Mouse (Mus musculus) layer of hippocampus, adult 18-20 months (tissue): ENCODE measurements at regions not wholly inside any gene's neighbourhood (a gene's known extent, or its start where the extent isn't known, plus 50 kb on each side); places are given as distances from the start of the nearest gene placed in this dataset.

Experiments
- DNase-seq, 2 experiments: peaks; one replicate each; pipeline ENCODE4 v3.0.0; 2022; ENCODE audit warnings: low spot score in 2 of 2

- no peak for DNase-seq
These were observed 62.0 kb downstream of the Tpra1 start for GRCm38 (mm10) chr6:88964071-88964470.

- DNase-seq: peak; percentile 68 to 83
These were observed 62.9 kb downstream of the Tpra1 start for GRCm38 (mm10) chr6:88964911-88965310.

DNA sequence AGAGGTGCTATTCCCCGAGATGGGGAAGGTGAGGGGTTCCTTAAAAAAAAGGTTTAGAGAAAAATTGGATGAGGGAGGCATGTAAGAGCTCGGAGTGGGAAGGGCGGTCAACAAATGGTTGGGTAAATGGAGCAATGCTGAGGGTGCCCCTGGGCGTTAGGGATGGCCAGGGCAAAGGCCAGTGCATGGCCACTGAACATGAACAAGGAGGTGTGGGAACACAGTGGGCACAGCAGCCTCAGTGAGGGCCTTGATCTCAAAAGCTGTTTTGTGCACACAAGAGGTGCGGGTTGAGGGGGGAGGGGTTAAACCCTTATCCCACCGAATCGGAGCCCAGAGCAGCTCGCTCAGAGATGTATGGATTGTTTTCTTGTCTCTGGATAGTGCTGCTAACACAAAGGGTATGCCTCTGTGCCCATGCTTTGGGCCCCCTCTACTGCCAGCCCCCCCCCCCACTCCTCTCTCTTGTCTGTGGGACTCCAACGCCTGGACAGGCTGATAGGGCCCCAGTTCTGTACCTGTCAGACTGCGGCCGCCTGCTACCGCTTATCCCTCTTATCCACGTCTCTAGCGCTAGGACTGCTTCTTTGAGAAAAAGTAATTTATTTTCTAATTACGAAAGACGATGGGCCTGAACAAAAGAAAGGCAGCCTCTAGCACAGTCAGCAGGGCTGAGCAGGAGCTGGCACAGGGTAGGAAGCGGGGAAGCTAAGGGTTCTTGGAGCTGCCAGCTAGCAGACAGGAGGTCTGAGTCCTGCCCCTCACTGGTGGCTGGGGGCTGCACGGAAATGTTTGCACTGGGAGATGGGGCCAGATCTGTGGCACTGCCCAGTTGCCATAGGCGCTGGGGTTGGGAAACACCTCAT lies 63.5 kb downstream of the Tpra1 start:
- DNase-seq: no peak

GRCm38 (mm10) chr6:88966501-88966900 lies 64.5 kb downstream of the Tpra1 start:
- DNase-seq: no peak

- DNase-seq: peak in 1 of 2 experiments; percentile 45
These were observed 66.8 kb downstream of the Tpra1 start for GRCm38 (mm10) chr6:88968842-88969241.

GRCm38 (mm10) chr6:88971729-88972128 lies 69.7 kb downstream of the Tpra1 start:
- DNase-seq: peak; percentile 82 to 87

DNA sequence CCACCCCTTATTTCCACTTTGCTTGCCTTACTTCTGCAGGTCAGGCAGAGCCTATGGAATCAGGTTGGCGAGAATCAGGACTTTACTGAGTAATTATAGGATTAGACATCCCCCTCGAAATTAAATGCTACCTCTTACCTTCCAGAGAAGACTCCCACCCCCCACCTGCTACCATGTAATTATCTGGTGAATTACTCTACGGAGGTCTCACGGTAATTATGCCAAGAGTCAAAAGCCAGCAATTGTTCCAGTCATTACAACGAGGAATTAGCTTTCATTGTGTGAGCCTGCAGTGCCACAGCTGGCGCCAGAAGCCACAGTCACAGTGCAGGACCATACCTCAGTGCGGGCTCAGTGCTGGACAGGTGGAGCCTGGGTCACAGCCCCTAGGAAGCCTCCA lies 72.4 kb downstream of the Tpra1 start:
- no peak for DNase-seq

DNA sequence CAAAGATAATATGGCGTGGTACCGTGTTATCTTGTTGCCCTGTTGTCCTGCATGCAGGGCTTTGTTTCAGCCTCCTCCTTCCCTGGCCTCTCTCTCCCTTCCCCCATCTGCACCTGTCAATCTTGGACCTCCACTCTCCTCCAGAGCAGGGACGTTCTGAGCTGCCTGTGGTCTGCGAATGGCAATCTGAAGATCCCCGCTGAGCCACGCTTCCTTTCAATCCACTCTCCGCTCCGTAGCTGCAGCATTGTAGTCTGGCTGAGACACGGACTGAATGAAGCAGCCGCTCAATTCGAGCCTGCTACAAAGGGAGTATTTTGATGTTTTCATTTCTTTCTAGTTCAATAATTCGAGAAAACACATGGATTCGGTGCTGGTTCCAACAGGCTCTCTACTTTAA lies 74.5 kb downstream of the Tpra1 start:
- DNase-seq: no peak

GRCm38 (mm10) chr6:88976994-88977393 lies 74.9 kb downstream of the Tpra1 start:
- DNase-seq: no peak

DNA sequence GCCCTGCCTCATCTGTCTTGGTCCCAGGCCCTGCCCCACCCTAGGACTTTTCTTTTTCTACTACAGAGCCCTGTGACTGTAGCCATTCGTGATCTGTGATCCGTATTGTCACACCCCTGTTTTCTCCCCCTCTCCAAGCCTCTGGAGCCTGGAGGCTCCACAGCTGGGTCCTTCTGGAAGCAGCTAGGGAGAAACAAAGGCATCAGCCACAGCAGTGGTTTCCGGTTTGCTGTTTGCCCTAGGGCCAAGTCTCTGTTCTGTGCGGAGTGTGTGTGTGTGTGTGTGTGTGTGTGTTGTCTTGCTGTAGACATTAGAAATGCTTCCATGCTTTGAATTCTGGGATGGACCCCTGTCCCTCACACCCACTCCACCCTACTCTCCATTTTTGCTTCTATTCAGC lies 76.9 kb downstream of the Tpra1 start:
- no peak for DNase-seq

- peak in 1 of 2 experiments; percentile 79 for DNase-seq
These were observed 78.1 kb downstream of the Tpra1 start for GRCm38 (mm10) chr6:88980112-88980511.

- DNase-seq: no peak
These were observed 79.5 kb downstream of the Tpra1 start for GRCm38 (mm10) chr6:88981544-88981943.

- no peak for DNase-seq
These were observed 82.1 kb downstream of the Tpra1 start for GRCm38 (mm10) chr6:88984170-88984569.

DNA sequence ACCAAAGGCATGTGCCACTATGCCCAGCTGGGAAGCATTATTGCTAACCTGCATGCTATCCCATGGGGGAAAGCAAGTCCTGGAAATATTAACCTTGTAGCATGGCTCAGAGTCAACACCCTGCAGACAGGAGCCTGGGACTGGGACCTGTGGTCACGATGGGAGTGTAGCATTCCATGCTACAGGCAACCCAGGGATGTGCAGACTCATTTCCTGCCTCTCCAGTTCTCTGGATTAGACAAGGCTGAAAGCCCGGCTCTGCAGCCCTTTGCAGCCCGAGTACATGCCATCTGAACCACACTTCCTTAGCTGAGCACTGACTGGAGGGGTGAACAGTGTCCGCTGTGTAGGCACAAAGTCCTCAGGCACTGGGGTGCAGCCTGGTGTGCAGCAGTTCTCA lies 82.8 kb downstream of the Tpra1 start:
- no peak for DNase-seq

DNA sequence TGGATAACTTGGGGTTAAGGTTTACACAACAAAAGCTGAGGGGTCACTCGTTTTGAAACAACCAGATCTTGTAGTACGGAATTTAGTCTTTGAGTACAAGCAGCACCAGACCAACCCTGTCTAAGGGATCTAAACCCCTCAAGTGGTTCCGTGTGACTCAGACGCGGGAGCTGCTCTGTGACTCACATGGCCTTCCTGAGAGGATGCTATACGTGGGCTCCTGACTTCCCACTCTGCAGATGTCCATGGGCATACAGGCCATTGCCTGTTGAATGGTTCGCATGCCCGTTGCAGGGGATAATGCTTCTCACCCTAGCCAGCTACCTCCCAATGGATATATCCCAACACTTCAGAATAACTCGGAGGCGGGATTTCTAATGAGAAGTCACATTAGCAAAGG lies 86.5 kb downstream of the Tpra1 start:
- DNase-seq: no peak

DNA sequence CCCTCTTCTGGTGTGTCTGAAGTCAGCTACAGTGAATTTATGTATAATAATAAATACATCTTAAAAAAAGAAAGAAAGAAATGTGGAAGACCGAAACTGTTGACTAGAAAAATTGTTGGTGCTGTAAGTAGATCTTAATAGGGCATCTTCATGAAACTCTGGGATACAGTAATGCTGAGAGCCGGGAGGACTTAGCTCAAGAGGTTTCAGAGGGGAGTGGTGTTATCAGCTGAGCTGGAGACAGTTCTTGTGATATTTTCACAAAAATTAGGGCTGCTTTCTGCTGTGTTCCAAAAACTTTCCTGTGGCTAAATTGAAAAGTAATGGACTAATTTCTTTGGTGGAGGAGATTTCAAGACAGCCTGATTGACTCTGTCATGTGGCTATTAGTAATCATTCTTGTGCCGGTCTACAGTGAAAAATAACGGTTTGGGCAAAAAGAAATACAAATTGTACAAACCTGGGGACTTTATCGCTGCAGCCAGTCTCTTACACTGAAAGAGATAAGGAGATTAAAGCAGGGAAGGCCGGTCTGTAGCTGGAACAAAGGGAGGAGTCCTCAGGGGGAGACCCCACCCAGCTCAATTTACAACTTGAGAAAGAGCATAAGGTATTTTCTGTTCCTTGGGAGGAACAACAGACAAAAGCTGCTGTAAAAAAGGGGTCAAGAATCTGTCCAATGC lies 87.7 kb downstream of the Tpra1 start:
- DNase-seq: no peak

DNA sequence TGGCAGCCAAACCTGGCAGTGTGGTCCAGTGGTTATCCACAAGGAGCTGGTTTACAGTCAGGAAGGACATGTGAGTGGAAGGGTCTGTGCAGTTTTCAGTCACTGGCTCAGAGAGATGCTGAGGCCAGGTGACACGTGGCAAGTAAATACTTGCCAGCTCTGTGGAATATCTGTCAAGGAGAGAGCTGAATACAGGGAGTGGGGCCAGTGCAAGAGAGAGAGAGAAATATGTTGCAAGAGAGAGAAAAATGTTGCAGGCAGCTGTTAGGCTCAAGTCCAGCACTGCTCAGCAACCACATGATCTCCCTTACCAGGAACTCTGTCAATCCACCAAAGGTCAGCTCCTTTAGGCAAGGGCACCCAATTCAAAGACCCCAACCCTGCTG lies 88.2 kb downstream of the Tpra1 start:
- DNase-seq: no peak

DNA sequence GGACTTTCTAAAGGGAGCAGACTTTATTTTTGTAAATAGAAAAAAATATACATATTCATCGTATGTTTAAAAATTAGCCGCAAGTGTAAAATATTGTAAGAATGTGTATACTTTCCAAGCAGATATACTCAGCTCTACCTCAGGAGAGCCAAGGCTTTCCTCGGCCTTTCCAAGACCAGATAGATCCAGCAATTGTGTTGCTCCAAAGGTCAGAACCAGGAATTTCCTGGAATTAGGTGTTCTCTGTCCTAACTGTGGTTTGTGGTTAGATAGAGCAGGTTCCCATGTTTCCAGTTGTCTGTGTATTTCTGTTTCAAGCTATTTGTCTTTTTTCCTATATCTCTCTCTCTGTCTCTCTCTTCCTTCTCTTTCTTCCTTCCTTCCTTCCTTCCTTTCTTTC lies 93.0 kb downstream of the Tpra1 start:
- DNase-seq: no peak

DNA sequence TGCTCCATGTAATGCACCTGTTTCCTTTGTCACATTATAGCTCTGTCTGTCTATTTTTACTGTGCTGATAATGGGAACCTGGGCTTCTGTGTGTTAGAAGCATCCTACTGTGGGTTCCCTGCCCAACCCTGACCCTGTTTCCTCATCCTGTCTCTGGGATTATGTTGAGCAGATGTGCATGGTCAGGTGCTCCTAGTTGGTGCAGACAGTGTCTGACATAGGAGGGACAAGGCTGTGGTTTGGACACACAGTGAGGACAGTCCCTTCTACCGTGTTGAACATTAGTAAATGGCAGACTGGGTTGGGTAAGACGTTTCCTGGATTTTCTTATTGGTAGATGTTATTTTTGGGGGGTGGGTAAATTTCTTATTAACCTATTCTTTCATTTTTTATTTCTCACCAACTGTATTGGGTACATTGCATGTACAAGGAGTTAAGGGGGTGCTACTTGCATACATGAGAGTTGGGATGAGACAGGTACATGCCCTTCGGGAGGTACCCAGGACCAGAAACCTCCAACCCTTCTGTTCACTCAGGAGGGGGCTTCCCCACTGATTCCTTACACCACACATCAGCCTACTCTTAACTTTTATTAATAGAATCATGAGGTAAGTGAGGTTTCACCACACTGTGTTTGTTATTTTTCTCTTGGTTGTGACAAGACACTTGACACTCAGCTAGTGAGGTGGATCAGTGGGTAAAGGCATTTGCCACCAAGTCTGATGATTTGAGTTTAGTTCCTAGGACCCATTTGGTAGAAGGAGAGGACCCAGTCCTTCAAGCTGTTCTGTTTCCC lies 97.1 kb downstream of the Tpra1 start:
- DNase-seq: no peak

DNA sequence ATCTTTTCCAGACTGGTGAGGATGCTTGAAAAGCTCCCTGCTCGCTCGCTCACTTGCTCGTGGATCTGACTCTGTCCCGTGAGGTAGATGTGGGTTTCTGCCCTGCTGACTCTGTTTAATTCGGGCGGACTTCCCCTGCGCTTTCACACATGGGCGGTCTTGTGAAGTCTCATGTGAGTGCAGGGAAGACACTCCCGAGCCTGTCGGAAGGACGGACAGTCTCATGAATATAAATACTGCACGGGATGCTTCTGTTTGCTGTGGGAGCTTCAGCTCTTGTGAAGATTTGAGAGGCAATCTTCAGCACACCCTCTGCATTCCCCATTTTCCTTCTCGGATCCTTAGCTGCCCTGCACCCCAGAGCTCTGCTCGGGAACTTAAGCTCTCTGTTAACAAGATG lies 98.3 kb downstream of the Tpra1 start:
- peak in 1 of 2 experiments; percentile 27 for DNase-seq

DNA sequence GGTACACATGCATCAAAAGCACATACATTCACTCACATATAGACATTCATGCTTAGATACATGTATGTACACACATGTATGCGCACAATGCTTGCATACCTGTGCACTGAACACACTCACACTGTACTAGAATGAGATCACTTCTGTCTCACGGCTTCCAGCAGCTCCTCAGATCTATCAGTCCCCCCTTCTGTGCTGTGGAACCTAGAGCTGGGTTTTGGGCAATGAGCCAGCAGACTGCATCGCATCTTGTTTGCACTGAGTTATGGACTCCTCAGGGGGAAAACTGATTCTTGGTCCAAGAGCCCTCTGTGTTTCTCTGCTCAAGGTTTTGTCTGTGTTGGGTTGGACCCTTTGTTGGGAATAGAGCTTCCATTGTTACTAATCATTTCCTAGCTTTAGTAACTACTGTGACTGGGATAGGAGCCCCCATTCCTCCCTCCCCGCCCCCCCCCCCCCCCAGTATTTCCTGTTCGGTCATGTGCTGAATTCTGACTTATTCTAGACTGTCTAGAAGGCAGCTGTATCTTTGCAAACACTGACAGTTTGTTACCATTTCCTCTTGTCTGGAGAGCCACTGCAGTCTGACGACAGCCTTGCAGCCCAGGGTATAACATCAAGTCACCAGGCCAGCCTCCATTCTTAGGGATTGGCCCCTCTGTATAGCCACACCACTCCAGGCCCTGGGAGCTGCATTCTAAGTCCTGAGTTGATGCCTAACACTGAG lies 101.3 kb downstream of the Tpra1 start:
- DNase-seq: no peak
